Mouse (Mus musculus) CH12.LX (cell line): ENCODE results near the gene Suv39h1. TPM values are rescaled to one million over a fixed set of nuclear protein-coding genes. Genes with fewer than 3 reads are reported as not detected.
"Not testable (repeated sequence)": the region's sequence is repeated elsewhere in the genome, so short reads cannot be mapped to it uniquely, and the experiment has no call there.

ENCODE experiments used
- DNase-seq: peaks from one replicate; pipeline ENCODE4 v3.0.0-alpha.2; 2013; ENCODE audit errors: extremely low read depth
- H3K27ac ChIP-seq: 2 replicates; pipeline ENCODE4 v1.5.1; 2012; ENCODE audit warnings: low read depth, mild to moderate bottlenecking, control low read depth, moderate library complexity; ENCODE audit not compliant: insufficient read depth
- H3K27me3 ChIP-seq: replicated peaks from 2 replicates; pipeline ENCODE3; 2012; ENCODE audit warnings: inconsistent platforms
- H3K36me3 ChIP-seq, 2 experiments: replicated peaks in 1 of 2; 2 replicates each; pipeline versions ENCODE3 to v1.6.1; 2012; ENCODE audit warnings: inconsistent platforms in 1 of 2, low read length in 1 of 2, mild to moderate bottlenecking in 1 of 2, mixed read lengths in 1 of 2, moderate library complexity in 1 of 2; ENCODE audit not compliant: control insufficient read depth in 1 of 2, insufficient read depth in 1 of 2
- H3K4me1 ChIP-seq, 2 experiments: 2 replicates each; pipeline ENCODE4 v1.6.1; 2012; ENCODE audit warnings: inconsistent platforms in 1 of 2, moderate library complexity in 1 of 2; ENCODE audit not compliant: insufficient read depth in 2 of 2, control insufficient read depth in 1 of 2
- H3K4me2 ChIP-seq: 2 replicates; pipeline ENCODE4 v1.6.1; 2012; ENCODE audit warnings: low read depth, mild to moderate bottlenecking, control low read depth; ENCODE audit not compliant: poor library complexity, insufficient read depth, severe bottlenecking
- H3K4me3 ChIP-seq, 3 experiments: fragments of 150-350 bp in 1 of 3; sonication (generic) in 1 of 3; replicated peaks in 1 of 3; 2 replicates each; pipeline versions ENCODE3 to v1.5.1; 2011 to 2012; ENCODE audit warnings: low read depth in 2 of 3, low read length in 2 of 3, mild to moderate bottlenecking in 2 of 3, moderate library complexity in 2 of 3, control low read depth in 1 of 3, improper control_type of control experiment in 1 of 3, inconsistent platforms in 1 of 3, mixed read lengths in 1 of 3; ENCODE audit not compliant: poor library complexity in 1 of 3
- H3K79me2 ChIP-seq: replicated peaks from 2 replicates; pipeline ENCODE4 v1.6.1; 2012; ENCODE audit warnings: mild to moderate bottlenecking, moderate library complexity; ENCODE audit not compliant: control insufficient read depth, poor library complexity, insufficient read depth, severe bottlenecking; ENCODE audit errors: extremely low read depth
- H3K9ac ChIP-seq: 2 replicates; pipeline ENCODE4 v1.6.1; 2012; ENCODE audit warnings: low read depth, mild to moderate bottlenecking, control low read depth, moderate library complexity; ENCODE audit not compliant: insufficient read depth
- H3K9me3 ChIP-seq: replicated peaks from 2 replicates; pipeline ENCODE3; 2012; ENCODE audit warnings: low read length, inconsistent platforms, mixed read lengths
- BHLHE40 ChIP-seq: IDR thresholded peaks from 2 replicates; pipeline ENCODE4 v1.6.1; 2011; ENCODE audit warnings: mild to moderate bottlenecking, low read depth, low read length, improper control_type of control experiment
- CHD1 ChIP-seq: IDR thresholded peaks from 2 replicates; pipeline ENCODE4 v1.6.1; 2012; ENCODE audit warnings: low read depth, low read length, improper control_type of control experiment, inconsistent platforms
- CHD2 ChIP-seq: IDR thresholded peaks from 2 replicates; pipeline ENCODE4 v1.6.1; 2011; ENCODE audit warnings: low read length, improper control_type of control experiment
- CTCF ChIP-seq, 2 experiments: IDR thresholded peaks in 1 of 2; conservative IDR thresholded peaks in 1 of 2; 2 replicates each; pipeline ENCODE4 v1.5.1; 2011 to 2012; ENCODE audit warnings: low read depth in 2 of 2, low read length in 2 of 2, improper control_type of control experiment in 1 of 2, inconsistent platforms in 1 of 2, mild to moderate bottlenecking in 1 of 2, moderate library complexity in 1 of 2
- ETS1 ChIP-seq: conservative IDR thresholded peaks from 2 replicates; pipeline ENCODE4 v1.6.1; 2012; ENCODE audit warnings: low read depth, mild to moderate bottlenecking, inconsistent platforms, low read length, improper control_type of control experiment, moderate library complexity
- GABPA ChIP-seq: IDR thresholded peaks from 2 replicates; pipeline ENCODE4 v1.6.1; 2012; ENCODE audit warnings: low read depth, low read length, improper control_type of control experiment, inconsistent platforms; ENCODE audit not compliant: insufficient replicate concordance
- HCFC1 ChIP-seq: IDR thresholded peaks from 2 replicates; pipeline ENCODE4 v1.6.1; 2012; ENCODE audit warnings: low read depth, mild to moderate bottlenecking, inconsistent platforms, low read length, improper control_type of control experiment
- JUN ChIP-seq: IDR thresholded peaks from 2 replicates; pipeline ENCODE4 v1.6.1; 2011; ENCODE audit warnings: low read depth, mild to moderate bottlenecking, low read length, improper control_type of control experiment, moderate library complexity; ENCODE audit not compliant: insufficient read depth
- JUND ChIP-seq: conservative IDR thresholded peaks from 2 replicates; pipeline ENCODE4 v1.6.1; 2011; ENCODE audit warnings: low read depth, low read length, improper control_type of control experiment
- MAZ ChIP-seq: IDR thresholded peaks from 2 replicates; pipeline ENCODE4 v1.6.1; 2012; ENCODE audit warnings: low read depth, mild to moderate bottlenecking, inconsistent platforms, low read length, improper control_type of control experiment, moderate library complexity
- MXI1 ChIP-seq: IDR thresholded peaks from 2 replicates; pipeline ENCODE4 v1.6.1; 2011; ENCODE audit warnings: mild to moderate bottlenecking, low read depth, low read length, improper control_type of control experiment
- NELFE ChIP-seq: IDR thresholded peaks from 2 replicates; pipeline ENCODE4 v1.6.1; 2011; ENCODE audit warnings: low read depth, low read length, improper control_type of control experiment
- PAX5 ChIP-seq: IDR thresholded peaks from 2 replicates; pipeline ENCODE4 v1.6.1; 2012; ENCODE audit warnings: low read length, inconsistent platforms, mixed read lengths
- POLR2A ChIP-seq: IDR thresholded peaks from 2 replicates; pipeline ENCODE4 v1.6.1; 2011; ENCODE audit warnings: low read depth, mild to moderate bottlenecking, improper control_type of control experiment, low read length
- RAD21 ChIP-seq: IDR thresholded peaks from 2 replicates; pipeline ENCODE4 v1.6.1; 2011; ENCODE audit warnings: low read depth, mild to moderate bottlenecking, low read length, improper control_type of control experiment, moderate library complexity
- RCOR1 ChIP-seq: conservative IDR thresholded peaks from 2 replicates; pipeline ENCODE4 v1.6.1; 2012; ENCODE audit warnings: low read depth, mild to moderate bottlenecking, inconsistent platforms, low read length, improper control_type of control experiment
- SIN3A ChIP-seq: IDR thresholded peaks from 2 replicates; pipeline ENCODE4 v1.6.1; 2012; ENCODE audit warnings: low read length, improper control_type of control experiment, inconsistent platforms
- SMC3 ChIP-seq: IDR thresholded peaks from 2 replicates; pipeline ENCODE4 v1.6.1; 2011; ENCODE audit warnings: low read depth, low read length, improper control_type of control experiment
- TBP ChIP-seq: conservative IDR thresholded peaks from 2 replicates; pipeline ENCODE4 v1.6.1; 2011; ENCODE audit warnings: low read depth, low read length, improper control_type of control experiment
- TCF12 ChIP-seq: IDR thresholded peaks from 2 replicates; pipeline ENCODE4 v1.6.1; 2014; ENCODE audit warnings: low read depth, mild to moderate bottlenecking, inconsistent platforms, low read length, improper control_type of control experiment
- USF2 ChIP-seq: conservative IDR thresholded peaks from 2 replicates; pipeline ENCODE4 v1.6.1; 2011; ENCODE audit warnings: low read depth, low read length, improper control_type of control experiment
- ZMIZ1 ChIP-seq: IDR thresholded peaks from 2 replicates; pipeline ENCODE4 v1.6.1; 2012; ENCODE audit warnings: low read depth, mild to moderate bottlenecking, inconsistent platforms, low read length, improper control_type of control experiment
- ZNF384 ChIP-seq: IDR thresholded peaks from 2 replicates; pipeline ENCODE4 v1.6.1; 2012; ENCODE audit warnings: low read depth, low read length, improper control_type of control experiment, inconsistent platforms
- dilution Hi-C: fragments of 300-500 bp; cut with MboI; formaldehyde crosslinking; loops from 2 replicates; pipeline ENCODE4 v1.14.3; 2020; ENCODE audit warnings: low sequenced_read_pairs; ENCODE audit not compliant: extremely low pct_unique_long_range_greater_than_20kb, extremely low pct_ligation_motif_present
- in situ Hi-C: fragments of 300-500 bp; cut with MboI; formaldehyde crosslinking; loops from 3 replicates; pipeline ENCODE4 v1.14.3; 2019; ENCODE audit warnings: low sequenced_read_pairs, low pct_ligation_motif_present, low pct_unique_long_range_greater_than_20kb, mixed read lengths
- polyA plus RNA-seq: library from polyadenylated mRNA; unstranded; fragments of >175 nt; gene quantifications from 2 replicates; pipeline ENCODE4 v1.2.1, GENCODE M21; 2012; ENCODE audit warnings: low read depth; ENCODE audit not compliant: insufficient read length
- total RNA-seq, 2 experiments: library from RNA; depleted of rRNA; stranded (reverse); fragments of 300-350 nt in 1 of 2; fragments of >200 nt in 1 of 2; gene quantifications; 2 replicates each; pipeline ENCODE4 v1.2.3; 2012 to 2014

Gene Suv39h1
- total and polyA plus RNA-seq, 3 experiments = 40.6 to 73.7 (median 51.4) TPM

DNA sequence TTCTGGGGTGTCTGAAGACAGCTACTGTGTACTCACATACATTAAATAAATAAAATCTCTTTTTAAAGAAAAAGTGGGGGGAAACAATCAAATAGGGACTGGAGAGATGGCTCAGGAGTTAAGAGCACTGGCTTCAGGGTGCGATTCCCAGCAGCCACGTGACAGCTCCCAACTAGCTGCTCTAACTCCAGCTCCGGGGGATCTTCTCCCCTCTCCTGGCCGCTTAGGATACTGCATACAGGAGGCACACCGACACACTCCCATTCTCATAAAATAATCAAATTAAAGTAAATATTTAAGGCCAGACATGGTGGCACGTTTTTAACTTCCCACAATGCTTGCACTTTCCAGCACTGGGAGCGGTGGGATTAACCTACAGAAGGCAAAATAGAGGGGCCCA is 58.9 kb downstream of the Suv39h1 start:
- dilution Hi-C loops, H3K79me2 ChIP-seq, H3K4me1 ChIP-seq, H3K9me3 ChIP-seq, H3K27ac ChIP-seq, H3K27me3 ChIP-seq, DNase-seq: not testable (repeated sequence)
- in situ Hi-C loops = loop anchor here (5.0 kb wide), 1 partner anchor 103 kb away; no protein-coding TSS in a partner anchor
- TF ChIP-seq CTCF (conservative IDR thresholded peaks at IDR 0.05 in 1 of 2, IDR thresholded peaks at IDR 0.05 in 1 of 2; ENCODE audit: low read depth in 2 of 2, low read length in 2 of 2) = peak in 1 of 2 experiments; percentile 7; a peak in 1 of 4 replicates
- 0 out of 2 replicates have a peak, but pooled peaks have one; percentile 11 for TF ChIP-seq SMC3
- TF ChIP-seq, all 38 proteins: peak for 2; not testable (repeated sequence) for 36
- H3K4me2 ChIP-seq, H3K4me3 ChIP-seq, H3K9ac ChIP-seq, H3K36me3 ChIP-seq: not testable (repeated sequence)

GRCm38 (mm10) chrX:8013569-8014314 is 60.8 kb downstream of the Suv39h1 start:
- no peak for DNase-seq
- Histone ChIP-seq H3K4me3 (no peak overlapping the region), H3K9ac (no peak overlapping the region), H3K79me2 (no peaks in the 10 kb centered on the region), H3K9me3 (no peaks in the 10 kb centered on the region), H3K4me2 (no peak overlapping the region), H3K36me3 (no peaks in the 10 kb centered on the region), H3K27ac (no peak overlapping the region), H3K4me1 (peaks cover 0 to 2% of the 10 kb centered on the region in 2 experiments; a peak in 1 of 4 replicates), H3K27me3 (no peaks in the 10 kb centered on the region)
- no peak for TF ChIP-seq ZMIZ1
- TF ChIP-seq TBP = no peak
- TF ChIP-seq MXI1 = no peak
- TF ChIP-seq RAD21 = no peak
- no peak for TF ChIP-seq RCOR1
- no peak for TF ChIP-seq GABPA
- no peak for TF ChIP-seq HCFC1
- TF ChIP-seq TCF12 = no peak
- TF ChIP-seq POLR2A = no peak
- no peak for TF ChIP-seq PAX5
- TF ChIP-seq BHLHE40 = no peak
- TF ChIP-seq ZNF384 = no peak
- dilution Hi-C loops (no loop called here), in situ Hi-C loops (no loop called here)

- no peak overlapping the region for H3K9ac ChIP-seq
- no peaks in the 10 kb centered on the region for H3K27me3 ChIP-seq
- dilution Hi-C loops (no loop called here), in situ Hi-C loops (no loop called here)
- H3K9me3 ChIP-seq = no peaks in the 10 kb centered on the region
- no peak for DNase-seq
- H3K36me3 ChIP-seq = no peaks in the 10 kb centered on the region
- H3K4me3 ChIP-seq = no peak overlapping the region
- no peak overlapping the region for H3K4me2 ChIP-seq
- H3K79me2 ChIP-seq = no peaks in the 10 kb centered on the region
- no peak for TF ChIP-seq MAZ
- TF ChIP-seq SIN3A = no peak
- TF ChIP-seq CHD2 = no peak
- TF ChIP-seq ETS1 = no peak
- TF ChIP-seq JUN = no peak
- no peak for TF ChIP-seq CHD1
- no peak for TF ChIP-seq JUND
- no peak for TF ChIP-seq USF2
- TF ChIP-seq GABPA = no peak
- TF ChIP-seq NELFE = no peak
- TF ChIP-seq SMC3 = no peak
- H3K27ac ChIP-seq = no peak overlapping the region
- peaks cover 0 to 2% of the 10 kb centered on the region in 2 experiments; a peak in 1 of 4 replicates for H3K4me1 ChIP-seq
Measured at GRCm38 (mm10) chrX:8013157-8013556, 61.4 kb downstream of the Suv39h1 start.
